Comparison of ENCODE assay signal across 9 mouse cellular contexts in genomic region chr11:88117356-88118090, GRCm38 (mm10). TPM values are rescaled to one million over a fixed set of nuclear protein-coding genes. Genes with fewer than 3 reads are reported as not detected.
DNase-seq lines count a peak whose midpoint lies in the region; ATAC-seq lines count a peak whose summit lies in the region.
"Had no signal": no experiment of that assay in that cellular context is flagged by ENCODE, and none has a peak within 500 bp of the region (broad histone marks: within the 10 kb centered on the region; RNA-seq: fewer than 3 reads in every experiment).

No protein-coding gene starts in this region.

- WGBS in embryonic facial prominence, embryonic 12.5 days, result 45% methylated on average over 10 of the region's 10 CpGs
- 57% methylated on average over 10 of the region's 10 CpGs for WGBS in neural tube, embryonic 12.5 days

- 0 out of 2 replicates have a peak, but pooled peaks cover 3% of the 10 kb centered on the region for H3K36me3 ChIP-seq in embryonic facial prominence, embryonic 12.5 days
- no peaks in the 10 kb centered on the region for H3K36me3 ChIP-seq in neural tube, embryonic 12.5 days
- H3K36me3 ChIP-seq: liver, embryonic 15.5 days had no signal

- no peak overlapping the region for H3K4me2 ChIP-seq in embryonic facial prominence, embryonic 12.5 days (replicated peaks)
- H3K4me2 ChIP-seq in neural tube, embryonic 12.5 days (replicated peaks), result peak overlapping the region; percentile 41; the same call in 1 of the 2 replicates
- H3K4me2 ChIP-seq: liver, embryonic 15.5 days had no signal

- intact Hi-C loops in heart, postnatal 14 days (cut with DNase I), result loop anchor here (2.0 to 5.0 kb wide), 4 partner anchors 19 to 65 kb away; partner anchors contain the start of genes Cuedc1 and Vezf1

- H3K4me3 ChIP-seq in embryonic facial prominence, embryonic 12.5 days, result no peak overlapping the region
- no peak overlapping the region for H3K4me3 ChIP-seq in neural tube, embryonic 12.5 days
- H3K4me3 ChIP-seq: liver, embryonic 15.5 days had no signal

- H3K9ac ChIP-seq in embryonic facial prominence, embryonic 12.5 days, result no peak overlapping the region
- H3K9ac ChIP-seq in neural tube, embryonic 12.5 days, result 0 out of 2 replicates have a peak overlapping the region, but pooled peaks have one; percentile 18
- H3K9ac ChIP-seq: liver, embryonic 15.5 days had no signal

- no peaks in the 10 kb centered on the region for H3K27me3 ChIP-seq in embryonic facial prominence, embryonic 12.5 days
- H3K27me3 ChIP-seq in neural tube, embryonic 12.5 days (replicated peaks), result no peaks in the 10 kb centered on the region

- H3K27ac ChIP-seq in embryonic facial prominence, embryonic 12.5 days, result peak overlapping the region; percentile 84
- H3K27ac ChIP-seq in neural tube, embryonic 12.5 days, result peak overlapping the region; percentile 92
- H3K27ac ChIP-seq: liver, embryonic 15.5 days had no signal

- no peak for ATAC-seq in embryonic facial prominence, embryonic 12.5 days (ENCODE audit: insufficient number of reproducible peaks, insufficient read depth, low FRiP score, low TSS enrichment)
- no peak for ATAC-seq in neural tube, embryonic 12.5 days (ENCODE audit: low FRiP score, low read depth)

- no peaks in the 10 kb centered on the region for H3K9me3 ChIP-seq in embryonic facial prominence, embryonic 12.5 days
- no peaks in the 10 kb centered on the region for H3K9me3 ChIP-seq in neural tube, embryonic 12.5 days
- H3K9me3 ChIP-seq: liver, embryonic 15.5 days had no signal

- DNase-seq in 416B (ENCODE audit: low read depth), result peak; percentile 94
- peak; percentile 45 to 47 for DNase-seq in heart, postnatal 14 days
- peak; percentile 57 to 76 for DNase-seq in kidney, postnatal 36 days
- DNase-seq in urinary bladder, postnatal 4 days (ENCODE audit: low spot score in 2 of 2), result no peak
- DNase-seq in ovary, postnatal 36 days (ENCODE audit: low spot score), result no peak
- DNase-seq in right cerebral cortex, postnatal 10 days (ENCODE audit: low spot score in 2 of 2), result no peak

- H3K4me1 ChIP-seq in embryonic facial prominence, embryonic 12.5 days, result peaks cover 62% of the 10 kb centered on the region
- H3K4me1 ChIP-seq in neural tube, embryonic 12.5 days, result peaks cover 93% of the 10 kb centered on the region

RNA-seq across cellular contexts. Expression of gene Cuedc1, which starts 19.7 kb away (rescaled TPM):
- polyA plus RNA-seq in embryonic facial prominence, embryonic 12.5 days (2016; fragmentation: Nextera tagmentation; extraction: Ambion mirVana), result 36.4 and 42.0 TPM in 2 replicates
- 10 to 100 TPM; 47.9 to 55.6 TPM for total RNA-seq in heart, postnatal 14 days (2021)
- polyA plus RNA-seq in neural tube, embryonic 12.5 days (2016; fragmentation: Nextera tagmentation; extraction: Ambion mirVana), result 50.2 and 50.7 TPM in 2 replicates

RNA-seq across cellular contexts. Expression of gene Vezf1, which starts 49.4 kb away (rescaled TPM):
- 59.0 and 59.8 TPM in 2 replicates for polyA plus RNA-seq in embryonic facial prominence, embryonic 12.5 days (2016; fragmentation: Nextera tagmentation; extraction: Ambion mirVana)
- total RNA-seq in heart, postnatal 14 days (2021), result 10 to 100 TPM; 41.5 to 41.9 TPM
- polyA plus RNA-seq in neural tube, embryonic 12.5 days (2016; fragmentation: Nextera tagmentation; extraction: Ambion mirVana), result 73.9 and 84.7 TPM in 2 replicates

Comparison
In these comparisons a context has a peak if more than half of its experiments do, and no peak if none do; other contexts are left out.
1. DNase-seq: peak in 416B (single experiment), heart, postnatal 14 days (2 of 2) and kidney, postnatal 36 days (2 of 2); none in urinary bladder, postnatal 4 days (0 of 2), ovary, postnatal 36 days (single experiment) and right cerebral cortex, postnatal 10 days (0 of 2).